Mouse (Mus musculus) ES-E14 (cell line): Measurements from ENCODE around the gene Jade2. TPM values are rescaled to one million over a fixed set of nuclear protein-coding genes. Genes with fewer than 3 reads are reported as not detected.

Experiments
- DNase-seq: peaks from one replicate; pipeline ENCODE4 v3.0.0-alpha.2; 2013; ENCODE audit warnings: low read depth, low spot score
- H3K27ac ChIP-seq: 2 replicates; pipeline ENCODE4 v1.5.1; 2012; ENCODE audit warnings: low read depth, mild to moderate bottlenecking, low read length, moderate library complexity, mixed read lengths; ENCODE audit not compliant: poor library complexity, insufficient read depth, severe bottlenecking
- H3K36me3 ChIP-seq: 2 replicates; pipeline ENCODE4 v1.6.1; 2012; ENCODE audit warnings: mild to moderate bottlenecking, low read length, moderate library complexity, mixed read lengths; ENCODE audit not compliant: control insufficient read depth, poor library complexity, insufficient read depth, severe bottlenecking
- H3K4me1 ChIP-seq, 2 experiments: fragments of 150-350 bp in 1 of 2; sonication (generic) in 1 of 2; 2 replicates each; pipeline ENCODE4 v1.6.1; 2012; ENCODE audit warnings: low read length in 2 of 2, mild to moderate bottlenecking in 1 of 2, mixed read lengths in 1 of 2; ENCODE audit not compliant: control insufficient read depth in 2 of 2, insufficient read depth in 2 of 2, poor library complexity in 1 of 2
- H3K4me3 ChIP-seq, 2 experiments: fragments of 150-350 bp in 1 of 2; sonication (generic) in 1 of 2; 2 replicates each; pipeline ENCODE4 v1.5.1; 2012; ENCODE audit warnings: low read length in 2 of 2, low read depth in 1 of 2, mild to moderate bottlenecking in 1 of 2, mixed read lengths in 1 of 2; ENCODE audit not compliant: insufficient read depth in 1 of 2, poor library complexity in 1 of 2, severe bottlenecking in 1 of 2
- H3K9ac ChIP-seq: 2 replicates; pipeline ENCODE4 v1.6.1; 2012; ENCODE audit warnings: low read depth, mild to moderate bottlenecking, low read length, mixed read lengths; ENCODE audit not compliant: poor library complexity, insufficient read depth, severe bottlenecking
- H3K9me3 ChIP-seq: fragments of 150-350 bp; sonication (generic); 2 replicates; pipeline ENCODE4 v1.6.1; 2012; ENCODE audit warnings: low read depth, mild to moderate bottlenecking, low read length; ENCODE audit not compliant: control insufficient read depth, insufficient read depth
- CHD2 ChIP-seq: IDR thresholded peaks from 2 replicates; pipeline ENCODE4 v1.6.1; 2014; ENCODE audit warnings: mild to moderate bottlenecking, low read depth, low read length, inconsistent platforms
- HCFC1 ChIP-seq: IDR thresholded peaks from 2 replicates; pipeline ENCODE4 v1.6.1; 2012; ENCODE audit warnings: low read length, inconsistent platforms, borderline replicate concordance; ENCODE audit not compliant: insufficient read depth
- MAFK ChIP-seq: IDR thresholded peaks from 2 replicates; pipeline ENCODE4 v1.6.1; 2014; ENCODE audit warnings: mild to moderate bottlenecking, low read depth, low read length, inconsistent platforms; ENCODE audit not compliant: insufficient read depth
- ZC3H11A ChIP-seq: IDR thresholded peaks from 2 replicates; pipeline ENCODE4 v1.6.1; 2012; ENCODE audit warnings: low read depth, mild to moderate bottlenecking, inconsistent platforms, low read length, borderline replicate concordance
- ZNF384 ChIP-seq: IDR thresholded peaks from 2 replicates; pipeline ENCODE4 v1.6.1; 2012; ENCODE audit warnings: low read depth, low read length, inconsistent platforms
- in situ Hi-C, 2 experiments: fragments of 600-800 bp; cut with MboI; formaldehyde crosslinking; loops; one replicate each; pipeline ENCODE4 v1.15.1; 2025; ENCODE audit warnings: low sequenced_read_pairs in 2 of 2, inconsistent platforms in 1 of 2; ENCODE audit not compliant: unreplicated experiment in 2 of 2
- total RNA-seq: library from RNA; depleted of rRNA; stranded (reverse); fragments of 300-350 nt; gene quantifications from 2 replicates; pipeline ENCODE4 v1.2.3, GENCODE M21; 2012

Jade2 gene
- total RNA-seq, 1 experiment, result 11.8 TPM

DNA sequence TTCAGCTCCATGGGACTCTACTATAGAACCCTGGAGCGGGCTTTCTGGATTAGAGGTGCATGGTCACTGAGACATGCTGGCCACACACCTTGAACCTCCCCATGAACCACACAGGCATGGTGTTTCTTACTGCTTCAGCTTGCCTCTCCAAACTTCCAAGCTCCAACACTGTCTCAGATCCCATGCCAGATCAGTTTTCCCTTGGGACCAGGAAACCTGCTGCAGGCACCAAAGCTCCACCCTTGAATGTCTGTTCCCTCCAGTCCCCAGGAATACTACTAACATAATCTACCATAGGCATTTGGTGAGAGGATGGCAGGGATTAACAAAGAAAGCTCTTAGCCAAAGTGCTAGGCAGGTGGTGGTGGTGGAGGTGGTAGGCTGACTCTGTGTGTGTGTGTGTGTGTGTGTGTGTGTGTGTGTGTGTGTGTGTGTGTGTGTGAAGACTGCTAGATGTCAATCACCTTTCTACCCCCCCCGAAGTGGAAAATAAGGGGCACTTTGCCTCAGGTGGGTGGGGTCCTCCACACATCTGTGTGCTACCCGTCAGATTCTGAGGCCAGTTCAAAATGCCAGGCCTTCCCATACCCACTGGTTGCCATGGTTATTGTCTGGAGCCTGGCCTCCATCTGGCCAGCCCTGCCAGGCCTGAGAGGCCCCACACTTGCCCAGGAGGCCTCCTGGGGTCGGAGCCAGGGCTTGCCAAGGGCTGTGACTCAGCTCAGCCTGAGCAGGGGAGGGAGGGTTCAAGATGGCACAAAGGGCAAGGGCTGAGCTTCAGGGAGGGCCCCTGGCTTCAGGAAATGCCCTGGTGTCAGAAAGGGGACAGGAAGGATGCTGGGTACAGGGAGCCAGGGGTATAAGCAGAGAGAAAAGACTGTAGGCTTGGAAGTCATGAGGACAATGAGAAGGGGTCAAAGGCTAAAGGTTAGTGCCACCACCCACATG lies 25.2 kb downstream of the Jade2 start:
- TF ChIP-seq ZC3H11A (no peak), CHD2 (no peak), MAFK (no peak), HCFC1 (no peak), ZNF384 (no peak)
- Histone ChIP-seq H3K36me3 (peaks cover 60% of the 10 kb centered on the region), H3K9ac (no peak overlapping the region), H3K27ac (no peak overlapping the region), H3K4me3 (no peak overlapping the region), H3K9me3 (no peaks in the 10 kb centered on the region), H3K4me1 (no peaks in the 10 kb centered on the region)
- DNase-seq, result no peak
- in situ Hi-C loops, result no loop called here

DNA sequence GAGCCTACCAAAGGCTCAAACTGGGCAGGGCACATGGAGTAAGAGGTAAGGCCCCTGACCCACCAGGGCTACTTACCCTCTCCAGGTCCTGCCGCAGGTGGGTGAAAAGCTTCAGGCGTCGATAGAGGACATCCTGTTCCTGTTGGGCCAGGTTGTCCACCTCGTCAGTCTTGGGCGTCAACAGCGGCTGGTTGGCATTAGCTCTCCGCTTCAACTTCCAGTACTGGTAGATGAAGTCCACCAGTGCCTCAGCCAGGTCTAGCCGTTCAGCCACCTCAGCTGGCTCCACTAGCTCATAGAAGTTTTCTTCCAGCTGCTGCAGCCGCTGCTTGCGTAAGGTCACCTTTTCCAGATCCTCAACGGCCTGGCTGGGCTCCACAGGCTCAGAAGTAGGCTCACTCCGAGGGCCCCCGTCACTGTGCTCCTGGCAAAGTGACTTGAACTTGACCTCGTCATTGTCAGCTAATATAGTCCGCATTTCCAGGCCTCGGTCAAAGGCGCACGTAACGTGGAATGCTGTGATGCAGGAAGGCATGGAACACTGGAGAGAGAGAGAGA lies 32.5 kb downstream of the Jade2 start:
- DNase-seq, result no peak
- Histone ChIP-seq H3K4me3 (no peak overlapping the region), H3K9ac (no peak overlapping the region), H3K36me3 (peaks cover 62% of the 10 kb centered on the region), H3K9me3 (no peaks in the 10 kb centered on the region), H3K4me1 (peaks cover 2 to 26% of the 10 kb centered on the region in 2 experiments; a peak in 3 of 4 replicates), H3K27ac (no peak overlapping the region)
- in situ Hi-C loops, result loop anchor here in 1 of 2 experiments (5.0 kb wide), 1 partner anchor 142 kb away; the partner anchor contains the start of gene Cdkn2aipnl
- TF ChIP-seq ZC3H11A (no peak), HCFC1 (no peak), MAFK (no peak), CHD2 (no peak), ZNF384 (no peak)

DNA sequence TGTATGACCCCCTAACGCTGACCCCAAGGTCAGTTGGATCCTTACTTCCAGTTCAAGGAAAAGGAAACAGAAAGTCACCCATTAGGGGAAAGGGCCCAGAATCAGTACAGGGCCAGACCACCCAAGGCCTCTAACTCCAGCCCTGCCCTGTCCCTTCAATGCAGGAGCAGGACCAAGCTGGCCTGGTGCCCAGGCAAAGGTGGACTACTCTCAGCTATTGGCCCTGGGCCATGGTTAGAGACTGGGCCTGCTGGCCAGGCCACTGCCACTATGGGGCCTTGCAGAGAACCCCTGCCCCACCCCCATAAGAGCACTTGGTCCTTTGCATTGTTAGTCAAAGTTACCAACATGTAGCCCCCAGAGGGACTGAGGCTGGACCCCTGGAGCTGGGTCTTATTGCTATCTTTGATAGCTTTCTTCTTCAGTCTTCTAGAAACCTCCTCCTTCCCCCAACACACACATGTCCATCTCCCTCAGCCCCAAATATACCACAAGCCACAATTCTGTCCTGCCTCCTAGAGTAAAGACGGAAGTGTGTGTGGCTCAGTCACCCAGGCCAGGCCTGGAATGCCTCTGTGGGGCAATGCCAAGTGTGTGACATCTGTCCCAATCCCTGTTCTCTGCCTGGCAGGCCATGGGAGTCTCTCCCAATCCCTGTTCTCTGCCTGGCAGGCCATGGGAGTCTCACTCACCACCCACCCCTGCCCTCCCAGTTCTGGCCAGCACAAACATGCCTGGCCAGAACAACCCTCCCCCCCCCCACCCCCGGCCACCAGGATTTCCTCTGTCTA lies 33.3 kb downstream of the Jade2 start:
- Histone ChIP-seq H3K4me1 (peaks cover 2 to 26% of the 10 kb centered on the region in 2 experiments; a peak in 3 of 4 replicates), H3K9me3 (no peaks in the 10 kb centered on the region), H3K9ac (no peak overlapping the region), H3K36me3 (peaks cover 66% of the 10 kb centered on the region), H3K4me3 (no peak overlapping the region), H3K27ac (no peak overlapping the region)
- TF ChIP-seq MAFK, result no peak
- TF ChIP-seq ZNF384, result no peak
- no peak for TF ChIP-seq CHD2
- no peak for TF ChIP-seq HCFC1
- TF ChIP-seq ZC3H11A, result no peak
- in situ Hi-C loops, result loop anchor here in 1 of 2 experiments (5.0 kb wide), 1 partner anchor 143 kb away; the partner anchor contains the start of gene Cdkn2aipnl
- no peak for DNase-seq

DNA sequence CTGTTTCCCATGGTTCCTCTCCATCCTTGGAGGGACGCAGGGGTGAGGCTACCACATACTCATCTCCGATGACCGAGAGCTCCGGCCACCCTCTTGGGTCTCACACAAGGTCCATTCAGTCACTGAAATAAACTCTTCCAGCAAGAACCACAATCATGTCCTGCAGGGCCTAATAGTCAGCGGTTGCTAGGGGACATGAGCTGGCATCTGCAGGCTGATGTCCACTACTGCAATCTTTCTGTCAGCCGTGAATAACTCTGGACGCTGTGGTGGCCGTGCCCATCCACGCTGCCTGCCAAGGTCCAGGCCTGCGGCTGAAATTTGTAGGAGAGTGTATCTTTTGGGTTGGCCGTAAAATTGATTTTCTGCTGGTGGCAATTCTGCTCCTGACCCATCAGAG lies 34.2 kb downstream of the Jade2 start:
- TF ChIP-seq HCFC1, result no peak
- no peak for TF ChIP-seq ZC3H11A
- no peak overlapping the region for H3K4me3 ChIP-seq
- H3K36me3 ChIP-seq, result peaks cover 64% of the 10 kb centered on the region
- H3K9ac ChIP-seq, result no peak overlapping the region
- in situ Hi-C loops, result loop anchor here in 1 of 2 experiments (5.0 kb wide), 1 partner anchor 144 kb away; the partner anchor contains the start of gene Cdkn2aipnl
- peak overlapping the region; percentile 36; the same call in 1 of the 2 replicates for H3K27ac ChIP-seq
- no peak for DNase-seq
- no peaks in the 10 kb centered on the region for H3K9me3 ChIP-seq
- H3K4me1 ChIP-seq, result peaks cover 2 to 26% of the 10 kb centered on the region in 2 experiments; a peak in 3 of 4 replicates
